Mouse (Mus musculus): ENCODE results near the gene Rps15. TPM values are rescaled to one million over a fixed set of nuclear protein-coding genes. Genes with fewer than 3 reads are reported as not detected.

Gene Rps15
- polyA plus RNA-seq, 1 experiment: 2,641 TPM

- Histone ChIP-seq H3K4me3 (ENCODE audit: low read depth, low read length) (peak within 1 kb of the TSS; percentile 95), H3K36me3 (ENCODE audit: control insufficient read depth, insufficient read depth, low read length, poor library complexity, severe bottlenecking) (no peaks in the 10 kb centered on the region), H3K9ac (ENCODE audit: low read depth, poor library complexity, severe bottlenecking) (peak within 1 kb of the TSS; percentile 70), H3K4me1 (ENCODE audit: control insufficient read depth, insufficient read depth, low read length) (peaks cover 1% of the 10 kb centered on the region), H3K27ac (ENCODE audit: insufficient read depth, low read length) (peak within 1 kb of the TSS; percentile 37; the same call in 1 of the 2 replicates), H3K9me3 (replicated peaks; ENCODE audit: control insufficient read depth, insufficient read depth, low read length, poor library complexity, severe bottlenecking) (no peaks in the 10 kb centered on the region), H3K27me3 (ENCODE audit: control insufficient read depth, insufficient read depth, low read length, poor library complexity, severe bottlenecking) (no peaks in the 10 kb centered on the region)
- TF ChIP-seq EP300 (IDR thresholded peaks at IDR 0.05; ENCODE audit: insufficient read depth, low read depth, low read length) (peak; percentile 71; the same call in 1 of the 2 replicates), POLR2A (IDR thresholded peaks at IDR 0.05; ENCODE audit: insufficient read depth, low read length) (peak; percentile 91), CTCF (IDR thresholded peaks at IDR 0.05; ENCODE audit: low read depth, low read length) (no peak)
Measured at GRCm38 (mm10) chr10:80248971-80249640, 43.1 kb upstream of the Rps15 start, which contains the start of gene Ndufs7. Gene Ndufs7 (plus strand): TSS chr10:80249121.

- H3K36me3 ChIP-seq (ENCODE audit: control insufficient read depth, insufficient read depth, low read length, poor library complexity, severe bottlenecking): no peaks in the 10 kb centered on the region
- H3K4me1 ChIP-seq (ENCODE audit: control insufficient read depth, insufficient read depth, low read length): peaks cover 1% of the 10 kb centered on the region
- peak overlapping the region; percentile 70 for H3K9ac ChIP-seq (ENCODE audit: low read depth, poor library complexity, severe bottlenecking)
- peak overlapping the region; percentile 95 for H3K4me3 ChIP-seq (ENCODE audit: low read depth, low read length)
- H3K27ac ChIP-seq (ENCODE audit: insufficient read depth, low read length): no peak overlapping the region
- TF ChIP-seq POLR2A (IDR thresholded peaks at IDR 0.05; ENCODE audit: insufficient read depth, low read length) (no peak), EP300 (IDR thresholded peaks at IDR 0.05; ENCODE audit: insufficient read depth, low read depth, low read length) (no peak), CTCF (IDR thresholded peaks at IDR 0.05; ENCODE audit: low read depth, low read length) (no peak)
- no peaks in the 10 kb centered on the region for H3K9me3 ChIP-seq (replicated peaks; ENCODE audit: control insufficient read depth, insufficient read depth, low read length, poor library complexity, severe bottlenecking)
- no peaks in the 10 kb centered on the region for H3K27me3 ChIP-seq (ENCODE audit: control insufficient read depth, insufficient read depth, low read length, poor library complexity, severe bottlenecking)
Measured at GRCm38 (mm10) chr10:80250059-80250458, 42.2 kb upstream of the Rps15 start.

DNA sequence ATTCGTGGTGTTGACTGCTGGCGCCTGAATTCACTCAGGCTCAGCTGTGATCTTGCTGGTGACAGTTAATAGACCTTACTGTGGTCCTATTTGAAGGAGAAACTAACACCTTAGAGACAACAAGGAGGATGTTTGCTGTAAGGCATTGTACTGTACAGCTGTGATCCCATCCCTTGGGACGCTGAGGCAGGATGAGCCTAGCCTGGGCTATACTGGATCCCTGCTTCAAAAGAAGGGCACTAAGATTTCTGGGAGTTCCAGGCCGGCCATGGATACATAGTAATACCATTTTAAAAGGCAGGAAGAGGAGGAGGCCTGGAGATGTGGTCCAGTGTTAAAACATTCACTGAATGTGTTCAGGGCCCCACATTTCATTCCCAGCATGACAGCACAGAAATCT, 41.7 kb upstream of the Rps15 start:
- Histone ChIP-seq H3K9ac (ENCODE audit: low read depth, poor library complexity, severe bottlenecking) (no peak overlapping the region), H3K4me3 (ENCODE audit: low read depth, low read length) (no peak overlapping the region), H3K27ac (ENCODE audit: insufficient read depth, low read length) (no peak overlapping the region), H3K4me1 (ENCODE audit: control insufficient read depth, insufficient read depth, low read length) (peaks cover 1% of the 10 kb centered on the region), H3K36me3 (ENCODE audit: control insufficient read depth, insufficient read depth, low read length, poor library complexity, severe bottlenecking) (peaks cover 4% of the 10 kb centered on the region; the same call in 1 of the 2 replicates), H3K9me3 (replicated peaks; ENCODE audit: control insufficient read depth, insufficient read depth, low read length, poor library complexity, severe bottlenecking) (no peaks in the 10 kb centered on the region), H3K27me3 (ENCODE audit: control insufficient read depth, insufficient read depth, low read length, poor library complexity, severe bottlenecking) (no peaks in the 10 kb centered on the region)
- TF ChIP-seq POLR2A (IDR thresholded peaks at IDR 0.05; ENCODE audit: insufficient read depth, low read length) (no peak), EP300 (IDR thresholded peaks at IDR 0.05; ENCODE audit: insufficient read depth, low read depth, low read length) (no peak), CTCF (IDR thresholded peaks at IDR 0.05; ENCODE audit: low read depth, low read length) (no peak)

GRCm38 (mm10) chr10:80252011-80252410, 40.2 kb upstream of the Rps15 start:
- Histone ChIP-seq H3K9me3 (replicated peaks; ENCODE audit: control insufficient read depth, insufficient read depth, low read length, poor library complexity, severe bottlenecking) (no peaks in the 10 kb centered on the region), H3K27ac (ENCODE audit: insufficient read depth, low read length) (no peak overlapping the region), H3K9ac (ENCODE audit: low read depth, poor library complexity, severe bottlenecking) (no peak overlapping the region), H3K4me3 (ENCODE audit: low read depth, low read length) (no peak overlapping the region), H3K27me3 (ENCODE audit: control insufficient read depth, insufficient read depth, low read length, poor library complexity, severe bottlenecking) (no peaks in the 10 kb centered on the region), H3K36me3 (ENCODE audit: control insufficient read depth, insufficient read depth, low read length, poor library complexity, severe bottlenecking) (peaks cover 4% of the 10 kb centered on the region; the same call in 1 of the 2 replicates), H3K4me1 (ENCODE audit: control insufficient read depth, insufficient read depth, low read length) (peaks cover 1% of the 10 kb centered on the region)
- no peak for TF ChIP-seq POLR2A (IDR thresholded peaks at IDR 0.05; ENCODE audit: insufficient read depth, low read length)

- Histone ChIP-seq H3K4me3 (ENCODE audit: low read depth, low read length) (no peak overlapping the region), H3K9ac (ENCODE audit: low read depth, poor library complexity, severe bottlenecking) (no peak overlapping the region), H3K4me1 (ENCODE audit: control insufficient read depth, insufficient read depth, low read length) (peaks cover 1% of the 10 kb centered on the region), H3K27me3 (ENCODE audit: control insufficient read depth, insufficient read depth, low read length, poor library complexity, severe bottlenecking) (no peaks in the 10 kb centered on the region), H3K9me3 (replicated peaks; ENCODE audit: control insufficient read depth, insufficient read depth, low read length, poor library complexity, severe bottlenecking) (no peaks in the 10 kb centered on the region), H3K36me3 (ENCODE audit: control insufficient read depth, insufficient read depth, low read length, poor library complexity, severe bottlenecking) (peaks cover 4% of the 10 kb centered on the region; the same call in 1 of the 2 replicates), H3K27ac (ENCODE audit: insufficient read depth, low read length) (no peak overlapping the region)
- no peak for TF ChIP-seq CTCF (IDR thresholded peaks at IDR 0.05; ENCODE audit: low read depth, low read length)
- TF ChIP-seq POLR2A (IDR thresholded peaks at IDR 0.05; ENCODE audit: insufficient read depth, low read length): no peak
- no peak for TF ChIP-seq EP300 (IDR thresholded peaks at IDR 0.05; ENCODE audit: insufficient read depth, low read depth, low read length)
Measured at GRCm38 (mm10) chr10:80252493-80253274, 39.6 kb upstream of the Rps15 start.

DNA sequence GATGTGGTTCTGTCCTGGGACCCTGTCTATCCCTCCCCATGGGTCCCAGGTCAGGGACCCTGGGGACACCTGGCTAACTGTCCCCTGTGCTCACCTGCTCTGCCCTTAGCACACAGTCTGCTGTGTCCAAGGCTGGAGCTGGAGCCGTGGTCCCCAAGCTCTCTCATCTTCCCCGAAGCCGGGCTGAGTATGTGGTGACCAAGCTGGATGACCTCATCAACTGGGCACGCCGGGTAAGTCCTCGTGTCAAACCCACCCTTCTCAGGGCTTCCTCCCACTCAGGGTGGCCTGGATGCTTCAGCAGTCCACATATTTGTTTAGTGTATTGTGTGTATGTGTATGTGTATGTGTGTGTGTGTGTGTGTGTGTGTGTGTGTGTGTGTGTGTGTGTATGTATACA, 38.7 kb upstream of the Rps15 start:
- no peaks in the 10 kb centered on the region for H3K9me3 ChIP-seq (replicated peaks; ENCODE audit: control insufficient read depth, insufficient read depth, low read length, poor library complexity, severe bottlenecking)
- no peak overlapping the region for H3K27ac ChIP-seq (ENCODE audit: insufficient read depth, low read length)
- no peaks in the 10 kb centered on the region for H3K27me3 ChIP-seq (ENCODE audit: control insufficient read depth, insufficient read depth, low read length, poor library complexity, severe bottlenecking)
- no peaks in the 10 kb centered on the region for H3K4me1 ChIP-seq (ENCODE audit: control insufficient read depth, insufficient read depth, low read length)
- no peak overlapping the region for H3K9ac ChIP-seq (ENCODE audit: low read depth, poor library complexity, severe bottlenecking)
- peaks cover 4% of the 10 kb centered on the region; the same call in 1 of the 2 replicates for H3K36me3 ChIP-seq (ENCODE audit: control insufficient read depth, insufficient read depth, low read length, poor library complexity, severe bottlenecking)
- H3K4me3 ChIP-seq (ENCODE audit: low read depth, low read length): no peak overlapping the region
- no peak for TF ChIP-seq POLR2A (IDR thresholded peaks at IDR 0.05; ENCODE audit: insufficient read depth, low read length)
